Comparison of ENCODE assay signal across 13 mouse cellular contexts in genomic region chr8:114604315-114604714, GRCm38 (mm10).
A peak's percentile ranks its signal among the peaks of the same experiment; 100 is the strongest.
DNase-seq lines count a peak whose midpoint lies in the region; ATAC-seq and TF ChIP-seq lines count a peak whose summit lies in the region.
"Had no signal": no experiment of that assay in that cellular context is flagged by ENCODE, and none has a peak within 500 bp of the region (broad histone marks: within the 10 kb centered on the region; RNA-seq: fewer than 3 reads in every experiment).

No protein-coding gene starts in this region.

- H3K36me3 ChIP-seq in heart, embryonic 13.5 days: no peaks in the 10 kb centered on the region
- H3K36me3 ChIP-seq in hindbrain, postnatal 0 days (ENCODE audit: insufficient read depth, low read length): no peaks in the 10 kb centered on the region
- no peaks in the 10 kb centered on the region for H3K36me3 ChIP-seq in myocyte (ENCODE audit: control insufficient read depth, insufficient read depth)
- H3K36me3 ChIP-seq: embryonic facial prominence, embryonic 15.5 days had no signal

- no peak overlapping the region for H3K27ac ChIP-seq in heart, embryonic 13.5 days (replicated peaks)
- H3K27ac ChIP-seq in hindbrain, postnatal 0 days: no peak overlapping the region
- H3K27ac ChIP-seq: embryonic facial prominence, embryonic 15.5 days had no signal

- peak overlapping the region; percentile 18 for H3K4me2 ChIP-seq in heart, embryonic 13.5 days
- H3K4me2 ChIP-seq in hindbrain, postnatal 0 days (ENCODE audit: low read depth, low read length): peak overlapping the region; percentile 21
- peak overlapping the region; percentile 7 for H3K4me2 ChIP-seq in myocyte (ENCODE audit: low read depth)
- H3K4me2 ChIP-seq: embryonic facial prominence, embryonic 15.5 days had no signal

- H3K4me3 ChIP-seq in heart, embryonic 13.5 days: no peak overlapping the region
- H3K4me3 ChIP-seq in hindbrain, postnatal 0 days (ENCODE audit: low read length): no peak overlapping the region
- no peak overlapping the region for H3K4me3 ChIP-seq in myocyte
- H3K4me3 ChIP-seq: embryonic facial prominence, embryonic 15.5 days had no signal

- no peaks in the 10 kb centered on the region for H3K79me2 ChIP-seq in myocyte (ENCODE audit: control insufficient read depth, insufficient read depth)

- peaks cover 17% of the 10 kb centered on the region for H3K4me1 ChIP-seq in heart, embryonic 13.5 days
- no peaks in the 10 kb centered on the region for H3K4me1 ChIP-seq in hindbrain, postnatal 0 days (ENCODE audit: insufficient read depth, low read length)

- no peak for TF ChIP-seq POLR2A in myocyte (IDR thresholded peaks at IDR 0.05; ENCODE audit: insufficient read length, low read depth)

- H3K9me3 ChIP-seq in heart, embryonic 13.5 days: no peaks in the 10 kb centered on the region
- no peaks in the 10 kb centered on the region for H3K9me3 ChIP-seq in hindbrain, postnatal 0 days (ENCODE audit: low read length)
- H3K9me3 ChIP-seq: embryonic facial prominence, embryonic 15.5 days had no signal

- 47% methylated on average over 16 of the region's 16 CpGs for WGBS in heart, embryonic 13.5 days
- 17% methylated on average over 16 of the region's 16 CpGs for WGBS in hindbrain, postnatal 0 days

- TF ChIP-seq CTCF in hindbrain, postnatal 0 days (IDR thresholded peaks at IDR 0.05; ENCODE audit: low read depth): no peak

- DNase-seq in heart, adult 8-10 months (ENCODE audit: low spot score): no peak
- peak; percentile 34 for DNase-seq in forelimb bud, embryonic 11.5 days (ENCODE audit: low read depth, low spot score)
- DNase-seq in hindbrain, postnatal 0 days (ENCODE audit: low spot score): no peak
- DNase-seq in thymus, postnatal 36 days: no peak
- DNase-seq: adrenal gland, adult 8-10 months; cerebellum, adult 11 months; gastrocnemius, postnatal 25 days; kidney, postnatal 25 days; thymus, postnatal 14 days had no signal

- H3ac ChIP-seq in myocyte (ENCODE audit: control insufficient read depth, insufficient read length): no peak overlapping the region

- no peak for ATAC-seq in heart, embryonic 13.5 days (ENCODE audit: extremely low read depth, insufficient number of reproducible peaks, low FRiP score, low TSS enrichment)
- no peak for ATAC-seq in hindbrain, postnatal 0 days
- no peak for ATAC-seq in erythroblast, adult 5-6 weeks (replicated peaks; ENCODE audit: low FRiP score, poor library complexity, severe bottlenecking)

- no peak overlapping the region for H3K9ac ChIP-seq in heart, embryonic 13.5 days
- H3K9ac ChIP-seq in hindbrain, postnatal 0 days (replicated peaks; ENCODE audit: low read length): no peak overlapping the region; the same call in 1 of the 2 replicates
- H3K9ac ChIP-seq: embryonic facial prominence, embryonic 15.5 days had no signal

- H3K27me3 ChIP-seq in heart, embryonic 13.5 days (replicated peaks): no peaks in the 10 kb centered on the region
- peaks cover 12% of the 10 kb centered on the region; the same call in 1 of the 2 replicates for H3K27me3 ChIP-seq in hindbrain, postnatal 0 days (ENCODE audit: insufficient read depth, low read length)
- no peaks in the 10 kb centered on the region for H3K27me3 ChIP-seq in myocyte (ENCODE audit: control insufficient read depth, insufficient read depth, insufficient read length)
- H3K27me3 ChIP-seq: embryonic facial prominence, embryonic 15.5 days had no signal

TF ChIP-seq in myocyte, 11 proteins besides CTCF, POLR2A, EP300 and RAD21:
- no peak for TF ChIP-seq REST (IDR thresholded peaks at IDR 0.05; ENCODE audit: insufficient read depth, insufficient read length)
- TF ChIP-seq POLR2AphosphoS2 (IDR thresholded peaks at IDR 0.05; ENCODE audit: insufficient read length, low read depth): no peak
- no peak for TF ChIP-seq MYOD1 (IDR thresholded peaks at IDR 0.05; ENCODE audit: control insufficient read depth in 1 of 3, insufficient read length in 2 of 3, low read depth in 2 of 3)
- no peak for TF ChIP-seq TCF3 (IDR thresholded peaks at IDR 0.05; ENCODE audit: insufficient read length, low read depth)
TF ChIP-seq in myocyte: peak in this region for 0.
